Mouse (Mus musculus) olfactory bulb, adult 2 months (tissue): ENCODE data around the gene Olfr172.

ENCODE experiments used
- CTCF ChIP-seq: fragments of 200-500 bp; IDR thresholded peaks from 2 replicates; pipeline ENCODE4 v1.5.1; 2012; ENCODE audit warnings: low read depth, mild to moderate bottlenecking, low read length, moderate library complexity; ENCODE audit not compliant: insufficient read depth
- POLR2A ChIP-seq: fragments of 200-500 bp; IDR thresholded peaks from 2 replicates; pipeline ENCODE4 v1.6.1; 2012; ENCODE audit warnings: mild to moderate bottlenecking, low read depth, low read length, moderate library complexity; ENCODE audit not compliant: insufficient read depth

GRCm38 (mm10) chr16:58800168-58800567 is 37.2 kb upstream of the Olfr172 start, which contains the start of gene Olfr173:
- TF ChIP-seq CTCF, result no peak
- no peak for TF ChIP-seq POLR2A
